Mouse (Mus musculus) limb, embryonic 14.5 days (tissue): ENCODE data around the gene Shank3. TPM values are rescaled to one million over a fixed set of nuclear protein-coding genes. Genes with fewer than 3 reads are reported as not detected.
A peak's percentile ranks its signal among the peaks of the same experiment; 100 is the strongest.

ENCODE experiments used
- ATAC-seq: fragments of 200-750 bp; cut with Nextera tagmentation; 2 replicates; pipeline ENCODE4 v1.8.0; 2017; ENCODE audit warnings: low read depth, moderate number of reproducible peaks, moderate TSS enrichment; ENCODE audit not compliant: low FRiP score
- DNase-seq: peaks from one replicate; pipeline ENCODE4 v3.0.0-alpha.2; 2015; ENCODE audit warnings: low spot score
- H3K27ac ChIP-seq: fragments of 300-500 bp; sonication (generic); replicated peaks from 2 replicates; pipeline ENCODE4 v1.5.1; 2014; ENCODE audit warnings: low read depth, mild to moderate bottlenecking, low read length, moderate library complexity, mixed read lengths
- H3K27me3 ChIP-seq: fragments of 300-500 bp; sonication (generic); 2 replicates; pipeline ENCODE4 v1.6.1; 2014; ENCODE audit warnings: low read length, mixed read lengths; ENCODE audit not compliant: control insufficient read depth, insufficient read depth
- H3K36me3 ChIP-seq: fragments of 300-500 bp; sonication (generic); 2 replicates; pipeline ENCODE4 v1.6.1; 2014; ENCODE audit warnings: mild to moderate bottlenecking, low read length, moderate library complexity, mixed read lengths; ENCODE audit not compliant: control insufficient read depth, insufficient read depth
- H3K4me1 ChIP-seq: fragments of 300-500 bp; sonication (generic); 2 replicates; pipeline ENCODE4 v1.6.1; 2014; ENCODE audit warnings: antibody characterized with exemption, low read length, mixed read lengths; ENCODE audit not compliant: control insufficient read depth, insufficient read depth
- H3K4me2 ChIP-seq: fragments of 300-500 bp; sonication (generic); replicated peaks from 2 replicates; pipeline ENCODE4 v1.6.1; 2014; ENCODE audit warnings: low read depth, mild to moderate bottlenecking, low read length, moderate library complexity; ENCODE audit not compliant: severe bottlenecking
- H3K4me3 ChIP-seq: fragments of 300-500 bp; sonication (generic); replicated peaks from 2 replicates; pipeline ENCODE4 v1.5.1; 2014; ENCODE audit warnings: low read length
- H3K9ac ChIP-seq: fragments of 300-500 bp; sonication (generic); 2 replicates; pipeline ENCODE4 v1.6.1; 2014; ENCODE audit warnings: mild to moderate bottlenecking, low read depth, low read length, moderate library complexity; ENCODE audit not compliant: severe bottlenecking
- H3K9me3 ChIP-seq: fragments of 300-500 bp; sonication (generic); 2 replicates; pipeline ENCODE4 v1.6.1; 2016; ENCODE audit warnings: low read length; ENCODE audit not compliant: control insufficient read depth
- POLR2A ChIP-seq: fragments of 200-500 bp; IDR thresholded peaks from 2 replicates; pipeline ENCODE4 v1.8.0; 2012; ENCODE audit warnings: inconsistent platforms, mild to moderate bottlenecking, moderate library complexity, borderline replicate concordance; ENCODE audit not compliant: insufficient read depth, insufficient read length; ENCODE audit errors: extremely low read depth
- WGBS: fragments of 180-500 bp; shearing (Covaris S2); extraction: QIAGEN DNeasy Blood & Tissue Kit; methylation state at CpG from one replicate; pipeline ENCODE4 v1.1.7; 2014; 5-methylcytosine and 5-hydroxymethylcytosine counted together
- polyA plus RNA-seq, 2 experiments: library from polyadenylated mRNA; depleted of rRNA in 1 of 2; stranded (reverse) in 1 of 2; unstranded in 1 of 2; fragments of >200 nt; fragmentation: Nextera tagmentation in 1 of 2; extraction: Ambion mirVana in 1 of 2; gene quantifications; 2 replicates each; pipeline versions ENCODE4 v1.2.1 to v1.2.3; 2012 to 2014

The Shank3 gene
- polyA plus RNA-seq, 2 experiments: 2.4 to 18.4 TPM

DNA sequence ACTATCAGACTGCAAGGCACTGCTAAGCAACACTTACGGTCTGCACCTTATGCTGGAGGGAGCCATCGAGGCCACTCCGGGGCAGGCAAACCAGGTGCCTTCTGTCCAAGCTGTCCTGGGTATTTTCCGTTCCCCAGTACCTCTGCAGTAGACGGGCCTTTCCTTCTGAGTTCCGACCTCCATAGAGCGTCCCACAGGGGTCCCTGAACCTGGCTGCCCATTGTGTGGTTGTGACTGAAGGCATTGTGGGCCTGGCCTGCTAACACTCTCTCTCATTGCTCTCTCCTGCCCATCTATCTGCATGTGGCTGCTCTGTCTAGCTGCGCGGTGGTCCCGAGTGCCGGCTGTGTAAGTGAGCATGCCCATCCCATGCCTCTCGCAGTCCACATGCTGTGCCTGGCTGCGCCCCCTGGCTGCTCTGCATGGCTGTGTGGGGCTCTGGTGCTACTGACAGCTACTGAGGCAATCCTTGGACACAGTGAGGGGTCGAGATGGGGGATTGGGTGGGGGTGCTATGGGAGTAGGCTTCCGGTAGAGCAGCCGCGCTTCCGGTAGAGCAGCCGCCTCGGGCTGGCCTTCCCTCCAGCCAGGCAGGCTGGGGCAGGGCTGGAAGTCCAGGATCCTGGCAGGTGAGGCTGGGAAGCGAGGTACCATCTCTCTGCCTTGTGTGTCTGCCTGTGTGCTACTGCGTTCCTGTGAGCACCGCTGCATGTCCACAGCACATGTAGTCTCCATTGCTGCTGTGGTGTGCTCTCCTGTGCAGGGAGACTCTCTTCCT lies 57.2 kb downstream of the Shank3 start:
- no peak for TF ChIP-seq POLR2A
- H3K4me1 ChIP-seq: peaks cover 14% of the 10 kb centered on the region; the same call in 1 of the 2 replicates
- H3K9me3 ChIP-seq: no peaks in the 10 kb centered on the region
- WGBS: 25% methylated on average over 22 of the region's 23 CpGs
- no peak overlapping the region for H3K9ac ChIP-seq
- peaks cover 15% of the 10 kb centered on the region; the same call in 1 of the 2 replicates for H3K36me3 ChIP-seq
- H3K27me3 ChIP-seq: peaks cover 34% of the 10 kb centered on the region
- DNase-seq: no peak
- no peak overlapping the region for H3K4me2 ChIP-seq
- H3K4me3 ChIP-seq: no peak overlapping the region; the same call in 1 of the 2 replicates
- no peak overlapping the region for H3K27ac ChIP-seq
- no peak for ATAC-seq

DNA sequence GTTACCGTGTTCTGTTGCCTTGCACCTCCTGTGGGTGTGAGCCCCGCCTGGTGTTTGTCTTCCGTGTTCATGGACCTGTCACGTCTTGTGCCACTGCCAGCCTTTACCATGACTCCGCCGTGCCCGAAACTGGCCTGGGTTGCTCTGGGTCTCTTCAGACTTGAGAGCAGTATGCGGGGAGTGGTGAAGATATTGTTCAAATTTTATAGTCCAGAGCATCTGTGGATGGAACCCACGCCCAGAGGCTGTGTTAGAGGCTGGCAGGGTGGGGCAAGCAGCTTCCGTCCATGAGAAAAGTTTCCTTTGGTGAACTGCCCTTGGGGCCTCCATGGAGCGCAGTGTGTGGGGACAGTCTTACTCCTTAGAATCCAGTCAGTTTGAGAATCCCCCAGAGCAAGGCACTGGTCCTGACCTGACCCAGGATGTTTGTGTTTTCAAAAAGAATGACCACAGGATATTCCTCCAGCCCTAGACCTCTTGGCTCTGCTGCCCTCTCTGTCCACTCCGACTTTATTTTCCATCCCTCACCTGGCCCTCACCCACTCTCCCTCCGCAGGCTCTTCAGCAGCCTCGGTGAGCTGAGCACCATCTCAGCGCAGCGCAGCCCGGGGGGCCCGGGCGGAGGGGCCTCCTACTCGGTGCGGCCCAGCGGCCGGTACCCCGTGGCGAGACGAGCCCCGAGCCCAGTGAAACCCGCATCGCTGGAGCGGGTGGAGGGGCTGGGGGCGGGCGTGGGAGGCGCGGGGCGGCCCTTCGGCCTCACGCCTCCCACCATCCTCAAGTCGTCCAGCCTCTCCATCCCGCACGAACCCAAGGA lies 58.0 kb downstream of the Shank3 start:
- H3K9ac ChIP-seq: 0 out of 2 replicates have a peak overlapping the region, but pooled peaks have one; percentile 7
- peaks cover 14% of the 10 kb centered on the region; the same call in 1 of the 2 replicates for H3K4me1 ChIP-seq
- H3K27me3 ChIP-seq: peaks cover 34% of the 10 kb centered on the region
- TF ChIP-seq POLR2A: no peak
- no peaks in the 10 kb centered on the region for H3K9me3 ChIP-seq
- H3K36me3 ChIP-seq: peaks cover 11% of the 10 kb centered on the region; the same call in 1 of the 2 replicates
- ATAC-seq: no peak
- peak overlapping the region; percentile 33 for H3K4me2 ChIP-seq
- peak overlapping the region; percentile 22 for H3K4me3 ChIP-seq
- 9% methylated on average over 39 of the region's 40 CpGs for WGBS
- H3K27ac ChIP-seq: no peak overlapping the region
- DNase-seq: no peak

DNA sequence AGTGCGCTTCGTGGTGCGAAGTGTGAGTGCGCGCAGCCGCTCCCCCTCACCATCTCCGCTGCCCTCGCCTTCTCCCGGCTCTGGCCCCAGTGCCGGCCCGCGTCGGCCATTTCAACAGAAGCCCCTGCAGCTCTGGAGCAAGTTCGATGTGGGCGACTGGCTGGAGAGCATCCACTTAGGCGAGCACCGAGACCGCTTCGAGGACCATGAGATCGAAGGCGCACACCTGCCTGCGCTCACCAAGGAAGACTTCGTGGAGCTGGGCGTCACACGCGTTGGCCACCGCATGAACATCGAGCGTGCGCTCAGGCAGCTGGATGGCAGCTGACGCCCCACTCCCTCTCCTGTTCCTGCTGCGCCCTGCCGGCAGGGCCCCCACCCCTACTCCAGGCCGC lies 58.6 kb downstream of the Shank3 start:
- 9% methylated on average over 30 of the region's 34 CpGs for WGBS
- no peak overlapping the region for H3K27ac ChIP-seq
- peak overlapping the region; percentile 33 for H3K4me2 ChIP-seq
- ATAC-seq (no peak), DNase-seq (no peak)
- H3K27me3 ChIP-seq: peaks cover 34% of the 10 kb centered on the region
- H3K4me3 ChIP-seq: peak overlapping the region; percentile 22
- H3K36me3 ChIP-seq: peaks cover 9% of the 10 kb centered on the region; the same call in 1 of the 2 replicates
- H3K9me3 ChIP-seq: no peaks in the 10 kb centered on the region
- TF ChIP-seq POLR2A: no peak
- peaks cover 14% of the 10 kb centered on the region; the same call in 1 of the 2 replicates for H3K4me1 ChIP-seq
- H3K9ac ChIP-seq: 0 out of 2 replicates have a peak overlapping the region, but pooled peaks have one; percentile 7

DNA sequence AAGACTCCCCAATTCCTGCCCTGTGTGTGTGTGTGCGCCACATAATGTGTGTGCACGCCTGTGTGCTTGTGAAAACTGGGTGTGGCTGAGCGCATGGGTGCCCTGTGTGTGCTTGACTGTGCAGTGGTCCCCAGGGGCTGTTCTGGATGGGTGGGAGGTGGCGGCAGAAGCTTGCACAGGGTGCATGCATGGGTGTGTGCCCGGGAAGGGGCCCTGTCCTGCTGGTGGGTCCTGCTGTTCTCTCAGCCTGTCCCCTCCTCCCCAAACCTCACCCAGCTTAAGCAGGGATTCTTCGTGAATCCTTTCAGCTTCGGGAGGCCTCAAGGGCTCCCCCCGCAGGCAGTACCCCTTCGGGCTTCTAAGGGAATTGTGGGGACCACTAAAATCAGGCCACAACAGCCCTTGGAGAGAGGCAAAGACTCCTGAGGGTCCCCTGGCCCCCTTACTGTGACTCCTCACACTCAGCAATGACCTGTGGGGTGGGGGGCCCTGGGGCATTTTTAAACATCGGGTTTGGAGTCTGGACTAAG lies 59.8 kb downstream of the Shank3 start:
- Histone ChIP-seq H3K4me1 (peaks cover 14% of the 10 kb centered on the region; the same call in 1 of the 2 replicates), H3K9me3 (no peaks in the 10 kb centered on the region), H3K9ac (no peak overlapping the region), H3K36me3 (peaks cover 9% of the 10 kb centered on the region; the same call in 1 of the 2 replicates), H3K27ac (no peak overlapping the region), H3K4me2 (no peak overlapping the region), H3K27me3 (peaks cover 34% of the 10 kb centered on the region), H3K4me3 (no peak overlapping the region)
- no peak for TF ChIP-seq POLR2A
- DNase-seq: no peak
- 51% methylated on average over 10 of the region's 10 CpGs for WGBS
- no peak for ATAC-seq

DNA sequence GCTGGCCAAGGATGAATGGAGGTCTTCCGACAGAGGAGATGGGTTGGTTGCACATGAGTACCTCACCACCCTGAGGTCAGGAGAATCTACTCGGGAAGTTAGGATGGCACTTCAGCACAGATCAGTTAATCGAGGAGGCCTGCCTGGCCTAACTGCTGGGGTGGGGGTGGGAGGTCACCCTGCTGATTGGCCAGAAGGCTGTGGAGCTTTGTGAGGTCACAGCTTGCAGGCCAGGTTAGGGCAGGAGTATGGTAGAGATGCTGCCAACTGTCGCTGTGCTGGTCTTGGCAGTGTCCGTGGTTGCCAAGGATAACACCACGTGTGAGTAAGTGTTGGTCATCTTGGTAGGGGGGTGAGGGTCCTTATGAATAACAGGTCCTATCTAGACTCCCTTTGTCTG lies 68.7 kb downstream of the Shank3 start, which contains the start of gene Acr:
Acr (plus strand) TSS at position 213 of the 400 bp plus-strand sequence.
- ATAC-seq: no peak

More for the DNA sequence above, 68.7 kb downstream of the Shank3 start, which contains the start of gene Acr:
- WGBS: 83% methylated on average over 6 of the region's 6 CpGs
- Histone ChIP-seq H3K4me2 (no peak within 1 kb of the TSS), H3K27ac (no peak within 1 kb of the TSS), H3K36me3 (no peaks in the 10 kb centered on the region), H3K4me1 (no peaks in the 10 kb centered on the region), H3K9ac (no peak within 1 kb of the TSS), H3K4me3 (no peak within 1 kb of the TSS), H3K9me3 (no peaks in the 10 kb centered on the region), H3K27me3 (no peaks in the 10 kb centered on the region)
- DNase-seq: no peak
- no peak for TF ChIP-seq POLR2A
